Mouse (Mus musculus) liver, embryonic 13.5 days (tissue): ENCODE results near the gene Oprm1. TPM values are rescaled to one million over a fixed set of nuclear protein-coding genes. Genes with fewer than 3 reads are reported as not detected.

Experiments used
- ATAC-seq: fragments of 200-750 bp; cut with Nextera tagmentation; 2 replicates; pipeline ENCODE4 v1.8.0; 2017; ENCODE audit warnings: low read depth, mild to moderate bottlenecking, moderate number of reproducible peaks, moderate library complexity
- DNase-seq: peaks from one replicate; pipeline ENCODE4 v3.0.0; 2022
- H3K27ac ChIP-seq: fragments of 300-500 bp; sonication (generic); 2 replicates; pipeline ENCODE4 v1.5.1; 2015; ENCODE audit warnings: moderate library complexity, mild to moderate bottlenecking, inconsistent platforms
- H3K27me3 ChIP-seq: fragments of 300-500 bp; sonication (generic); 2 replicates; pipeline ENCODE4 v1.6.1; 2015; ENCODE audit warnings: mild to moderate bottlenecking, inconsistent platforms
- H3K36me3 ChIP-seq: fragments of 300-500 bp; sonication (generic); 2 replicates; pipeline ENCODE4 v1.6.1; 2015; ENCODE audit warnings: mild to moderate bottlenecking, inconsistent platforms
- H3K4me1 ChIP-seq: fragments of 300-500 bp; sonication (generic); replicated peaks from 2 replicates; pipeline ENCODE4 v1.6.1; 2015; ENCODE audit warnings: inconsistent platforms
- H3K4me2 ChIP-seq: fragments of 300-500 bp; sonication (generic); 2 replicates; pipeline ENCODE4 v1.6.1; 2015; ENCODE audit warnings: inconsistent platforms, mild to moderate bottlenecking, moderate library complexity
- H3K4me3 ChIP-seq: fragments of 300-500 bp; sonication (generic); replicated peaks from 2 replicates; pipeline ENCODE4 v1.5.1; 2015; ENCODE audit warnings: mild to moderate bottlenecking, inconsistent platforms
- H3K9ac ChIP-seq: fragments of 300-500 bp; sonication (generic); 2 replicates; pipeline ENCODE4 v1.6.1; 2015; ENCODE audit warnings: mild to moderate bottlenecking, inconsistent platforms
- H3K9me3 ChIP-seq: fragments of 300-500 bp; sonication (generic); replicated peaks from 2 replicates; pipeline ENCODE4 v1.6.1; 2016; ENCODE audit warnings: inconsistent platforms
- WGBS: fragments of 180-500 bp; shearing (Covaris S2); methylation state at CpG from one replicate; pipeline ENCODE4 v1.1.7; 2015; ENCODE audit not compliant: insufficient replicate concordance; 5-methylcytosine and 5-hydroxymethylcytosine counted together
- polyA plus RNA-seq: library from polyadenylated mRNA; unstranded; fragments of >200 nt; fragmentation: Nextera tagmentation; extraction: Ambion mirVana; gene quantifications from 2 replicates; pipeline ENCODE4 v1.2.1, GENCODE M21; 2015

Oprm1 gene
- polyA plus RNA-seq, 1 experiment from 2014 or later = not detected

DNA sequence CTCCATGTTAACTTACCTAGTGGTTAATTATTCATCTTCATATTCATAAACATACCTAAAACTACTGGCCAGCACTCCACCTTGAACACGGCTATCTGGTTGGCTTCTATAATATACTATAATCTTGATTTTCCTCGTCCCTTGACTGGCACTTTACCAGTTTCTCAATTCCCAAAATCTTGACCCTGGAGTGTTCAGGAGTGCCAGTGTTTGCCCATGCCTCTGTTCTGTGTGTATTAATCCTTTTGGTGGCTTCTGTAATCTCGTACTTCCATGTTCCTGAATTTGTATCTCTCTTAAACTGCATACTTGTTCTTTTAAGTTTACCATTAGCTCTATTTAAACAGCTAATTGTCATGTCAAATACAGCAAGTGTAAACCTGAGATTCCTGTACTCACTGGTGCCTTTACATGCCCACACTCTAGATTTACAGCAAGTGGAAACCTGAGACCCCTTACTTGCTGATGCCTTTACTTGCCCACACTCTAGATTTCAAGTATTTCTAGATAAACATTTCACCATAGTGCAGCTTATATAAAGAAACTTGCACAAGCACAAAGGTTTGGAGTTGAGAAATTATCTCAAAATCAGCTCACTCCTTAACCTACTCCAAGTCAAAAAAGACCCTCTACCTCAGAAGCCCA is 138.5 kb downstream of the Oprm1 start:
- Histone ChIP-seq H3K27ac (no peak overlapping the region), H3K4me3 (no peak overlapping the region), H3K4me2 (no peak overlapping the region), H3K27me3 (no peaks in the 10 kb centered on the region), H3K9me3 (no peaks in the 10 kb centered on the region), H3K36me3 (no peaks in the 10 kb centered on the region), H3K9ac (no peak overlapping the region), H3K4me1 (no peaks in the 10 kb centered on the region)
- 54% methylated on average over 3 of the region's 3 CpGs for WGBS
- no peak for ATAC-seq
- no peak for DNase-seq

DNA sequence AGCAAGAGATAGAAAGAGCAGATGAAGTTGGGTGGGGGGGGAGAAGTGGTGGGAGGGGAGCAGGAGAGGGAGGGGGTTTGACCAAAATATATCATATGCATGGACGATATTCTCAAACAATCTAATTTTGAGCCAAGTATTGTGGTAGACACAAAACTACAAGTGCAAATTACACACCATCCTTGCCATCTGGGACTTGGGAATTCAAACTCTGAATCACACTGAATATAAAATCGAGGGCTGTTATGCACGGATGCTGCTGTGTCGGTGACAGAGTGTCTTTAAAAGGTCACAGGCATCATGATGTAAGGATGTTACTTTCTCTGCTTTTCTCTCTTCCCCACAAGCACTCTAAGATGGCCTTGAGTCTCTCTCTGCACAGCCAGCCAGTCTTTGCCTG is 141.8 kb downstream of the Oprm1 start:
- Histone ChIP-seq H3K4me2 (no peak overlapping the region), H3K4me3 (no peak overlapping the region), H3K27me3 (no peaks in the 10 kb centered on the region), H3K36me3 (no peaks in the 10 kb centered on the region), H3K9ac (no peak overlapping the region), H3K9me3 (no peaks in the 10 kb centered on the region), H3K27ac (no peak overlapping the region), H3K4me1 (no peaks in the 10 kb centered on the region)
- no peak for DNase-seq
- ATAC-seq = no peak
- 68% methylated on average over 4 of the region's 4 CpGs for WGBS

DNA sequence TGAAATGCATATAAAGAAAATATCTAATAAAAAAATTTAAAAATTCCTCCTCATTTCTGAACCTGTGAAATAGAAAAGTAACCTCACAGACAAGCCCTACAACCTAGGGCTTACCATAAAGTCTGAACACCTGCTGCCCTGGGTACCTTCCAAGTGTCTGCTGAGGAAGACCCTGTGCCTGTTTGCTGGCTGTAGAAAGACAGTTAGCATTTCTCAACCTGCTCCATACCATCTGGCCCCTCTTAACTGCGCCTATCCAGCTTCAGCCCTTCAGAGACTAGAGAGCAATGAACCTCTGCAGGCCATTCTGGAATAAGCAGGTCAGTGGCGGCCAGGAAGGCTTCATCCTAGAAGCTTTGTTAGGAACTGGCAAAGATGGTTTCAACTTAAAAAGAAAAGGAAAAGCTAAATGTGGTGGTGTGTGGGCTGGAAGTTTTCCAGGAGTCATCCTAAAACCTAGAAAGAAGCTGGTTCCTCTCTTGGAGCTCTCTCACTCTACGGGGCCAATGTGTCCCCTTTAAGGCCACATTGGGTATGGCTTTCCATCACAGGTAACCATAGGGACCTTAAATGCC is 143.6 kb downstream of the Oprm1 start:
- Histone ChIP-seq H3K4me2 (no peak overlapping the region), H3K4me1 (no peaks in the 10 kb centered on the region), H3K9me3 (no peaks in the 10 kb centered on the region), H3K27me3 (no peaks in the 10 kb centered on the region), H3K36me3 (no peaks in the 10 kb centered on the region), H3K27ac (no peak overlapping the region), H3K4me3 (no peak overlapping the region), H3K9ac (no peak overlapping the region)
- ATAC-seq (no peak), DNase-seq (no peak)
- WGBS = 71% methylated on average over 3 of the region's 3 CpGs

DNA sequence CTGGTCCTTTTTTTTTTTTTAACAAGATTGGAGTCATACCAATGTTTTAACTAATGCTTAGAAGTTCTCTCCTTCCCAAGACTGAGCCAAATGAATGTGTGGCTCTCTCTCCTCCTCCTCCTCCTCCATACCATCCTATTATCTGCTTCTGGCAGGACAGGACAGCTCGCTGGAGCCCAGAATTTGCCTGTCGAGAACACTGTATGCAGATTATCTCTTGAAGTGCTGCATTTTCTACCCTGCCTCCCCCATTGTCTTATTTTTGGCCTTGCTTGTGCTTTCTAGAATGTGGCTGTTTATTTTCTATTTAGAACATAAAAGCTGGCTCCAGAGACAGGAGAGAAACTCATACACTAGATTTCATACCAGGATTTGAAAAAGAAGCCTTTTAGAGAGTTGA is 151.5 kb downstream of the Oprm1 start:
- Histone ChIP-seq H3K9me3 (no peaks in the 10 kb centered on the region), H3K4me1 (no peaks in the 10 kb centered on the region), H3K27ac (no peak overlapping the region), H3K9ac (no peak overlapping the region), H3K4me3 (no peak overlapping the region), H3K36me3 (no peaks in the 10 kb centered on the region), H3K4me2 (no peak overlapping the region), H3K27me3 (no peaks in the 10 kb centered on the region)
- DNase-seq (no peak), ATAC-seq (no peak)
- WGBS = 39% methylated on average over 2 of the region's 2 CpGs

DNA sequence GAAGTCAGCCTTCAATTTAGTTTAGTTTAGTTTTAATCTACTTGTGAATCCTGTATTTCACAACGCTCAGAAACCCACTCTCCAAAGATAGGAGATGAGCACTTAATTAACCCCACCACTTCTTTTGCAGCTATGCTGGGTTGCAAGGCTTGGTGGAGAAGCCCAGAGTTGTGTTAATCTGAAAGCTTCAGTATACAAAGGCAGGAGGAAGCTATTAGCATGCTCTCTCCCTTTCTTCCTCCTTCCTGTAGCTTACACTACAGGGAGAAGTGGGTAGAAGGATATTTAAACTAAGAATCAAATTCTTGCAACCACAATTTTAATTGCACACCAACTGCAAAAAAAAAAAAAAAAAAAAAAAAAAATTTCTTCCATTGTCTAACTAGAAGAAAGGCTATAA is 157.7 kb downstream of the Oprm1 start:
- H3K9me3 ChIP-seq = no peaks in the 10 kb centered on the region
- DNase-seq (no peak), ATAC-seq (no peak)
- H3K27ac ChIP-seq = no peak overlapping the region
- no peaks in the 10 kb centered on the region for H3K36me3 ChIP-seq
- H3K27me3 ChIP-seq = no peaks in the 10 kb centered on the region
- 35% methylated on average over 1 of the region's 1 CpGs for WGBS
- H3K4me2 ChIP-seq = no peak overlapping the region
- H3K4me1 ChIP-seq = no peaks in the 10 kb centered on the region; the same call in 1 of the 2 replicates
- no peak overlapping the region for H3K9ac ChIP-seq
- H3K4me3 ChIP-seq = no peak overlapping the region

DNA sequence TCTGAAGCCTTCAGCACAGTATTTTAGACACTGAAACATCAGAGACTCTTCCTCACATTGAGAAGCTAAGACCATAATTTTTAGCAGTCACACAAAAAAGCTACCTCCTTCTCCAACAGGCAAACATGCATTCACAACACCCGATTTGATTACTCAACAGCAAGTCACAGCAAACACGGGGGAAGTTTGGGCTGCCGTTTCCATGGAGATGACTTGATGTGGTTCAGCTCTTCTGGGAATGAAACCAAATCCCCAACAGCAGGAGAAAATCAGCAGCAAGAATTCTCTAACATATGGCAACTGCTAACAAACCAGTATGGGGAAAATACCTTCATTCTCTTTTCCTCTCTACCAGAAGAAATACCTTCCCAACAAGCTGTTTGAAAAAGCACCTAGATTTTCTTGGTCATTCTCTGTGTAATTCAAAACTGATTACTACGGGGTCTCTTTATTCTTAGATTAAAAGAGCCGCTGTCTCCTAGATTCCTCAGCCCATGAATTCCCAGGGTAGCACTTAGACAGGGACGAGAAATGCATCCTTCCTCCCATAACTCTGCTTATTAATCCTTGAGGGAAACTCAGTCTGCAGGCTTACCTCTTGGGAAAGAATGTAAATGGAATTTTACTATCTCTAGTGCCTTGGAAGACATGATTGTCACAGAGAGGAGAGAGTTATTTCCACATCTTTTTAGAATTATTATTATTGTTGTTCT is 158.4 kb downstream of the Oprm1 start:
- no peaks in the 10 kb centered on the region for H3K9me3 ChIP-seq
- ATAC-seq (no peak), DNase-seq (no peak)
- 29% methylated on average over 6 of the region's 6 CpGs for WGBS
- no peaks in the 10 kb centered on the region for H3K27me3 ChIP-seq
- H3K4me1 ChIP-seq = no peaks in the 10 kb centered on the region; the same call in 1 of the 2 replicates
- no peak overlapping the region for H3K4me3 ChIP-seq
- no peak overlapping the region for H3K4me2 ChIP-seq
- no peak overlapping the region for H3K27ac ChIP-seq
- H3K36me3 ChIP-seq = no peaks in the 10 kb centered on the region
- no peak overlapping the region for H3K9ac ChIP-seq

DNA sequence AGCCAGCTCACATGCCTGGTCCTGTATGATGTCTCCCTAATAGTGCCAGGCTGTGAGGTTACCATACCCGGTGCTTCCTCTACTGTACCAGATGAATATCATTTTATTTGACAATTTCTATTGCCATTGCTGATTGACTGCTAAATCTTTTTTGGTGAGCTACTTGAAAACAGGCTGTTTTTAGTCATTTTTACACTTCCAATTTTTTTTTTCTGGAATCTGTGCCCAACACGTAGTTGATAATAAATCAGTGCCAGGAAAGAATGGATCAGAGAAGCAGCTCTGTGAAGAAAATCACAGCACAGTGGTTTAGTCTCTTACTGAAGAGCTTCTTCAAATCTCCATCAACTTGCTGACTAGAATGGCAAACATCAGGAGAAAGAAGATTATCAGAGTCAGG is 168.4 kb downstream of the Oprm1 start:
- Histone ChIP-seq H3K27ac (no peak overlapping the region), H3K9ac (no peak overlapping the region), H3K9me3 (no peaks in the 10 kb centered on the region), H3K4me3 (no peak overlapping the region), H3K27me3 (no peaks in the 10 kb centered on the region), H3K4me1 (no peaks in the 10 kb centered on the region), H3K36me3 (no peaks in the 10 kb centered on the region), H3K4me2 (no peak overlapping the region)
- no peak for ATAC-seq
- DNase-seq = no peak
- 70% methylated on average over 2 of the region's 2 CpGs for WGBS

DNA sequence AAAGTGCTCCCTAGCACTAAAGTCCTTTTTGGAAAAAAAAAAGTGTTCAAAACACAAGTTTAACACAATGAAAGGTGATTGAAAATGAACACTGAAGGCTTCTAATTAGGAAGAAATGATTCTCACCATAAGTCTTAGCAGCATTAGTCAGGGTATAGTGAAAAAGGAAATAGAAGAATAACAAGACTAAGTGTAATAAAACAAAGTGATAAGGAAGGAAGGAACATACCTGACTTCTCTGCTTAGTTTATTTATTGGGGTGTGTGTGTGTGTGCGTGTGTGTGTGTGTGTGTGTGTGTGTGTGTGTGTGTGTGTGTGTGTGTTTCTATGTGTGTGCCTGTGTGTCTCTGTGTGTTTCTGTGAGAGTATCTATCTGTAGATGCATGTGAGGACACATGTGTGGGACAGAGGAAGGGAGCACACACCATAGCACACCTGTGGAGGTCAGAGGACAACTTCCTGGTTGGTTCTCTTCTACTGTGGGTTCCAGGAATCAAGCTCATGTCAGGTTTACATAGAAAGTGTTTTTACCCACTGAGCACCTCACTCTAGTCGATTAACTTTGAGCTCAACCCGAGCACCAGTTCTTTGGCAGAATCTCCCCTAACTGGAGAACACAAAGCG is 169.4 kb downstream of the Oprm1 start:
- no peak overlapping the region for H3K9ac ChIP-seq
- ATAC-seq = no peak
- no peak for DNase-seq
- WGBS = 49% methylated on average over 4 of the region's 4 CpGs
- H3K36me3 ChIP-seq = no peaks in the 10 kb centered on the region
- H3K27ac ChIP-seq = no peak overlapping the region
- no peak overlapping the region for H3K4me3 ChIP-seq
- no peaks in the 10 kb centered on the region for H3K27me3 ChIP-seq
- H3K4me2 ChIP-seq = no peak overlapping the region
- H3K4me1 ChIP-seq = no peaks in the 10 kb centered on the region
- no peaks in the 10 kb centered on the region for H3K9me3 ChIP-seq

DNA sequence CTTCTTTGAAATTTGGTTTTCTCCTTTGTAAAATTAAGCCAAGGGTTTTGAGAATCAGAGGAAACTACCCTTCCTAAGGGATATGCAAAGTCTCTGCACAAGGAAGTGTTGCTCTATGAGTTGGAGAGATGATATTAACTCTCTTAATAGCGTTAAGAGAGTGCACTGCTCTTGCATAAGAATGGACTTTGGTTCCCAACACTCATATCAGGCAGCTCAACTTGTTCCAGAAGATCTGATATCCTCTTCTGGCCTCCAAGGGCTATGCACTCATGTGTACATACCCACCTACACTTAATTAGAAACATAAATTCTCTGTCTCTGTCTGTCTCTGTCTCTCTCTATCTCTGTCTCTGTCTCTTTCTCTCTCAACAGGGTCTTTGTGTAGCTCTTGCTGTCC is 170.6 kb downstream of the Oprm1 start:
- Histone ChIP-seq H3K4me1 (no peaks in the 10 kb centered on the region), H3K9ac (no peak overlapping the region), H3K36me3 (no peaks in the 10 kb centered on the region), H3K4me2 (no peak overlapping the region), H3K4me3 (no peak overlapping the region), H3K27me3 (no peaks in the 10 kb centered on the region), H3K9me3 (no peaks in the 10 kb centered on the region), H3K27ac (no peak overlapping the region)
- 27% methylated on average over 1 of the region's 1 CpGs for WGBS
- DNase-seq (no peak), ATAC-seq (no peak)

DNA sequence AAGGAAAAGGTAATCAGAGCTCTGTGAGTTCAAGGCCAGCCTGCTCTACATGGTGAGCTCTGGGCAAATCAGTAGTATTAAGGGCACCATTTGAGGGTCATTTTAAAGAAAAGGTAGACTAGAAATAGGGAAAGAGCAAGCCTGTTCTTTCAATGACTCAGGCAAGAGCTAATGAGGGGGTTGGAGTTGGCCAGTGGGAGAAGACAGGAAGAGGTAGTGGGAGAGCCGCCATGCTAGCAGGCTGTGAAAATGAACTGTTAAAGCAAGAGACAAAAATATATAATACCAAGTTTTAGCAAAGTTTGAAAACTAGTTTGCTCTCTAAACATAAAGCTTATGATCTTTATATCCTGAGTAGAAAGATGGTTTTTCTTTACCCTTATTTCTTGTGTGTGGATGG is 172.1 kb downstream of the Oprm1 start:
- DNase-seq (no peak), ATAC-seq (no peak)
- no peak overlapping the region for H3K9ac ChIP-seq
- H3K4me1 ChIP-seq = no peaks in the 10 kb centered on the region
- WGBS = 54% methylated on average over 1 of the region's 1 CpGs
- no peaks in the 10 kb centered on the region for H3K9me3 ChIP-seq
- no peak overlapping the region for H3K4me2 ChIP-seq
- no peaks in the 10 kb centered on the region for H3K27me3 ChIP-seq
- no peak overlapping the region for H3K4me3 ChIP-seq
- no peaks in the 10 kb centered on the region for H3K36me3 ChIP-seq
- H3K27ac ChIP-seq = no peak overlapping the region

DNA sequence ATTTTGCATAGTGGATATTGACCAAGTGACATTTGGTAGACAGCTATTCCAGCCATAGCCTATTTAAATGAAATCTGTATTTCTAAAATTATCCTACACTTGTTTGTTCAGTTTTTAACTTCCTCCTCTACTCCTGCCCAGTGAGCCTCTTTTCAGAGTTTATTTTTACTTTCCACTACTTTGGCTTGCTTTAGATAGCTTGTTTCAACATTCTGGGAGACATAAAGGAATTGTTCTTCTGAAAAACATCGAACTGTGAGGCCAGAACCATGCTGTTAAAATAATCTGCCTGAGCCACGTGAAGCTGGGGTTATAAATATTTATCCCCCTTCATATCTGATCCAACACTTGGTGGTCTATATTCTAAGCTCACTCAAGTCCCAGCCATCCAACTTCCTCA is 172.6 kb downstream of the Oprm1 start:
- Histone ChIP-seq H3K4me1 (no peaks in the 10 kb centered on the region), H3K9ac (no peak overlapping the region), H3K27ac (no peak overlapping the region), H3K36me3 (no peaks in the 10 kb centered on the region), H3K4me2 (no peak overlapping the region), H3K4me3 (no peak overlapping the region), H3K27me3 (no peaks in the 10 kb centered on the region), H3K9me3 (no peaks in the 10 kb centered on the region)
- WGBS = 38% methylated on average over 2 of the region's 2 CpGs
- DNase-seq (no peak), ATAC-seq (no peak)
